Mouse (Mus musculus) macrophage (primary cell): ENCODE measurements around the gene Agtrap. TPM values are rescaled to one million over a fixed set of nuclear protein-coding genes. Genes with fewer than 3 reads are reported as not detected.
"Not testable (repeated sequence)": the region's sequence is repeated elsewhere in the genome, so short reads cannot be mapped to it uniquely, and the experiment has no call there.

Experiments used
- H3K27ac ChIP-seq: fragments of 350-480 bp; formaldehyde crosslinking; 2 replicates; pipeline ENCODE4 v1.9.0; 2021
- H3K36me3 ChIP-seq: fragments of 350-480 bp; formaldehyde crosslinking; 2 replicates; pipeline ENCODE4 v1.9.0; 2021; ENCODE audit errors: inconsistent target
- H3K4me3 ChIP-seq: fragments of 350-480 bp; formaldehyde crosslinking; 2 replicates; pipeline ENCODE4 v1.9.0; 2021; ENCODE audit errors: inconsistent target
- H3K79me2 ChIP-seq: fragments of 350-480 bp; formaldehyde crosslinking; 2 replicates; pipeline ENCODE4 v1.9.0; 2021; ENCODE audit errors: inconsistent target
- WGBS: methylation state at CpG from one replicate; pipeline ENCODE4 v1.1.7; 2026; ENCODE audit warnings: inconsistent platforms; ENCODE audit not compliant: missing documents; 5-methylcytosine and 5-hydroxymethylcytosine counted together
- polyA plus RNA-seq: library from polyadenylated mRNA; stranded (reverse); fragments of 250-400 nt; gene quantifications from 3 replicates; pipeline ENCODE4 v1.2.4, GENCODE M21; 2018; ENCODE audit warnings: inconsistent platforms

Gene Agtrap
- polyA plus RNA-seq, 1 experiment from 2014 or later: 35.9 TPM

DNA sequence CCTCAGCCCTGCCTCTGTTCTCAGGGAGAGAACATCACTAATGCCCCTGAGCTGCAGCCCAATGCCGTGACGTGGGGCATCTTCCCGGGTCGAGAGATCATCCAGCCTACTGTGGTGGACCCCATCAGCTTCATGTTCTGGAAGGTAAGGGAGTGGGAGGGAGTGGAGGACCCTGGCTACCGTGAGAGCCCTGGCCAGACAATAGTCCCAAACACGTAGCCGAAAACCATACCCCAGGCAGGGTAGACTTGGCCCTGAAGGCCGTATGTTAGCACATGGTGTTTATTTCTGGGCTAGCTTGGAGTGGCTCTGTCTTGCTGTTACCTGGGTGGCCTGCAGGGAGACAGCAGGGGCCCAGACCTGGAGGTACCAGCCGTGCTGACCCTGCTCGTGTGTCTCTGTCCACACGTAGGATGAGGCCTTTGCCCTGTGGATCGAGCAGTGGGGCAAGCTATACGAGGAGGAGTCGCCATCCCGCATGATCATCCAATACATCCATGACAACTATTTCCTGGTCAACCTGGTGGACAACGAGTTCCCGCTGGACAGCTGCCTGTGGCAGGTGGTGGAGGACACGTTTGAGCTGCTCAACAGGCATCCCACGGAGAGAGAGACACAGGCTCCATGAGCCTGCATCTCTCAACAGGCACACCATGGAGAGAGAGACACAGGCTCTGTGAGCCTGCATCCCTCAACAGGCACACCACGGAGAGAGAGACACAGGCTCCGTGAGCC lies 32.7 kb downstream of the Agtrap start:
- WGBS: 93% methylated on average over 19 of the region's 21 CpGs
- Histone ChIP-seq H3K36me3 (peaks cover 84% of the 10 kb centered on the region), H3K79me2 (peaks cover 12% of the 10 kb centered on the region; the same call in 1 of the 2 replicates), H3K4me3 (no peak overlapping the region), H3K27ac (no peak overlapping the region)

DNA sequence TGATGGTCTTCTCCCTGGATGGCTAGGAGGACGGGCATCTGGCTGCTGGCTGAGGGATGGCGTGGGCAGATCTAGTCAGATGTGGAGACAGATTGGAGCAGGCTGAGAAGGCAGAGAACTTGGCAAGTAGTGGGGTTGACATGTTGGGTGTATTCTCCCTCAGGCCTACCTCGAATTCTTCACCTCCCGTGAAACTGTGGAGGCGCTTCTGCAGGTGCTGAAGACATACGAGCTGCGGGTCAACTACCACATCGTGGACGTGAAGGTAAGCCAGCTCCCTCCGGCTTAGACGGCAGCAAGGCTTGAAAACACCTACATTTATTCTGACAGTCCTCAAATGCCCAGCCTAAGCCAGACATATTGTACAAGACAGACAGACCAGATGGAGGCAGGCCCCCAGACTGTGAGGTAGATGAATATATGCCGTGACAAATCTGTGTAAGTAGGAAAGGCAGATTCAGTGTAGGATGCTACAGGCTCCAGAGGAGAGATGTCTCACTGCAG lies 34.4 kb downstream of the Agtrap start:
- no peak overlapping the region for H3K27ac ChIP-seq

GRCm38 (mm10) chr4:148052976-148053375 lies 34.9 kb downstream of the Agtrap start:
- H3K27ac ChIP-seq: no peak overlapping the region
- 100% methylated on average over 2 of the region's 2 CpGs for WGBS
- H3K4me3 ChIP-seq: no peak overlapping the region
- H3K36me3 ChIP-seq: peaks cover 100% of the 10 kb centered on the region
- peaks cover 33% of the 10 kb centered on the region; the same call in 1 of the 2 replicates for H3K79me2 ChIP-seq

More for the DNA sequence above, 34.4 kb downstream of the Agtrap start:
- Histone ChIP-seq H3K4me3 (no peak overlapping the region), H3K79me2 (peaks cover 29% of the 10 kb centered on the region; the same call in 1 of the 2 replicates), H3K36me3 (peaks cover 100% of the 10 kb centered on the region)
- WGBS: 97% methylated on average over 12 of the region's 12 CpGs

- Histone ChIP-seq H3K79me2 (peaks cover 44% of the 10 kb centered on the region; the same call in 1 of the 2 replicates), H3K36me3 (peaks cover 99% of the 10 kb centered on the region), H3K27ac (no peak overlapping the region), H3K4me3 (no peak overlapping the region)
- WGBS: 96% methylated on average over 11 of the region's 11 CpGs
These were observed 35.9 kb downstream of the Agtrap start for GRCm38 (mm10) chr4:148051886-148052285.

GRCm38 (mm10) chr4:148051046-148051776 lies 36.6 kb downstream of the Agtrap start:
- H3K36me3 ChIP-seq: peaks cover 99% of the 10 kb centered on the region
- WGBS: 94% methylated on average over 13 of the region's 13 CpGs
- no peak overlapping the region for H3K27ac ChIP-seq
- H3K79me2 ChIP-seq: peaks cover 51% of the 10 kb centered on the region
- no peak overlapping the region for H3K4me3 ChIP-seq

GRCm38 (mm10) chr4:148050396-148050914 lies 37.4 kb downstream of the Agtrap start:
- 96% methylated on average over 3 of the region's 3 CpGs for WGBS
- H3K36me3 ChIP-seq: peaks cover 97% of the 10 kb centered on the region

DNA sequence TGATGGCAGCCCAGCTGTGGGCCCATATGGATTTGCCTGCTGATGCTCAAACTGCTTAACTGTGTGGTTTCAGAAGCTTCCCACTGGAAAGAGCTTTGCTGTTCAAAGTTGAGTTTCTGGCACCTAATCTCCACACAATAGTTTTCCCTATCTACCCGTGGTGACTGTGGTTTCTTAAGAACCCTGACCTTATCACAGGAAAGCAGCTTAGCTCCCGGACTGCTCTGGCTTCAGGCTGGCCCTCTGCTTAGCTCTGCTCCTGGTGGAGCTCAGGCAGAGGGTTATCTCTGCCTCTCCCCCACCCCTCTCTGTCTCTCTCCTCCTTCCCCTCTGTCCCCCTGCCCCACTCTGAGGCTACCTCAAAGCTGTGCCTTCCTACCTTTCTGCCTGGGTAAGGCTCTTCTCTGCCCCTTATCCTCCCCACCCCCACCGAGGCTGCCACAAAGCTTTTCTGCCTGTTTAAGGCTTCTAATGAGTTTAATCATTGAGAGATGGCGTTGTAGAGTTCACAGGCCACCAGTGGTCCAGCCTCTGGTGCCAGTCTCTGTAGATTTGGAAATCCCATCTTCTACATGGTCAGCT lies 41.3 kb downstream of the Agtrap start:
- 64% methylated on average over 4 of the region's 4 CpGs for WGBS
- H3K36me3 ChIP-seq: peaks cover 58% of the 10 kb centered on the region
- no peak overlapping the region for H3K4me3 ChIP-seq
- peaks cover 97% of the 10 kb centered on the region for H3K79me2 ChIP-seq
- no peak overlapping the region for H3K27ac ChIP-seq

More at GRCm38 (mm10) chr4:148050396-148050914, 37.4 kb downstream of the Agtrap start:
- H3K4me3 ChIP-seq, H3K27ac ChIP-seq: not testable (repeated sequence)
- H3K79me2 ChIP-seq: peaks cover 59% of the 10 kb centered on the region

GRCm38 (mm10) chr4:148044113-148044512 lies 43.7 kb downstream of the Agtrap start:
- Histone ChIP-seq H3K27ac (peak overlapping the region; percentile 59), H3K36me3 (peaks cover 34% of the 10 kb centered on the region), H3K4me3 (no peak overlapping the region), H3K79me2 (peaks cover 99% of the 10 kb centered on the region)
- 84% methylated on average over 2 of the region's 2 CpGs for WGBS

GRCm38 (mm10) chr4:148043327-148043726 lies 44.5 kb downstream of the Agtrap start:
- Histone ChIP-seq H3K4me3 (peak overlapping the region; percentile 78; the same call in 1 of the 2 replicates), H3K79me2 (peaks cover 93% of the 10 kb centered on the region), H3K36me3 (peaks cover 26% of the 10 kb centered on the region), H3K27ac (0 out of 2 replicates have a peak overlapping the region, but pooled peaks have one; percentile 89)
- WGBS: 95% methylated on average over 5 of the region's 8 CpGs

DNA sequence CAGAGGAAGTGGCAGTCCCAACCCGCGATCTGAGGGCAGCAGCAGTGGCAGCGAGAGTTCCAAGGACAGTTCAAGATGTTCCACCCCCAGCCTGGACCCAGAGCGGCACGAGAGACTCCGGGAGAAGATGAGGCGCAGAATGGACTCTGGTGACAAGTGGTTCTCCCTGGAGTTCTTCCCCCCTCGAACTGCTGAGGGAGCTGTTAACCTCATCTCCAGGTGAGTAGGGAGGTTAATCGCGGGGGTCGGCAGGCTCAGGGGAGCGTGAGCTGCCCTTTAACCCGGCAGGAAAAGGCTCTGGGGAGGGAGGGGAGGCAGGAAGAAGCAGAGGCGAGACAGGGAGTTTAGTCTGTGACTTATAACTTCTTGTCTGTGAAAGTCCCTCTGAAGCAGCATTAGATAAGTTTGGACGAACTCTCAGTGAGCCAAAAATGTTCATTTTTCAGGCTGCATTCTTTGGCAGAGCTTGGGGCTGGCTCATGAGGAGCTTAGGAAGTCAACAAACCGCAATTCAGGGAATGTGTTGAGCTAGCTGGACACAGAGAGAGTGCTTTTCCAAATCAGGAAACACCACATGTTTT lies 46.1 kb downstream of the Agtrap start:
- H3K79me2 ChIP-seq: peaks cover 92% of the 10 kb centered on the region
- peaks cover 11% of the 10 kb centered on the region; the same call in 1 of the 2 replicates for H3K36me3 ChIP-seq
- peak overlapping the region; percentile 89 for H3K27ac ChIP-seq
- H3K4me3 ChIP-seq: peak overlapping the region; percentile 78
- whole genome bisulfite sequencing: 8% methylated on average over 16 of the region's 16 CpGs

DNA sequence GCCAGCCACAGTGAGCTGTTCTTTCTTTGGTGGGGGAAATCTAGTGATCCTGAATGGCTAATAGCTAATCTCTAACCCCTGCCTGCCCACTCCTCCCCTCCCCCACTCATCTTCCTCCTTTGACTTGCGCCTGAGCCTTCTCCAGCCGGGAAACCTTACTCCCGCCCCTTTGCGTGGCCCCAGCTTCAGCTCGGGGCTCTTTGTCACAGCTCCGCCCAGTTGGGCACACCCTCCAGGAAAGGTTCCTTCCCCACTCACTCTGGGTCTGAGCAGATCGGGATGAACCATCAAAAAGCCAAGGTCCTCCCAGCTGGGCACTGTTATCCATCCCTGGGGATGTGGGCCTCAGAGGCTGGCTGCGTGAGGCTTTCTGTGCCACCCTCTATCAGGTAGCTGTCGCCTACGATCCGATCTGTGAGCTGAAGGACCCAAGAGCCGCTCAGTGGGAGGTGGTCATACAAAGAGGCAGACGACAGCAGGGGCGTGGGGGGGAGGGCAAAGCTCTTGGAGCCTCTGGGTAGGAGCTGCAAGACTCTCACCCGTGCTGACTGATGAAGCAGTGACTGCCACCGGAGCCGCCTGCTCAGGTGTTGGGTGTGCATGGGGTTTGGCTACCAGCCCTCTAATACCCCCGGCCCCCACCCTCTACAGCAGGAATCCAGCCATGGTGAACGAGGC lies 46.8 kb downstream of the Agtrap start:
- WGBS: 2% methylated on average over 19 of the region's 19 CpGs
- Histone ChIP-seq H3K36me3 (peaks cover 5% of the 10 kb centered on the region; the same call in 1 of the 2 replicates), H3K4me3 (peak overlapping the region; percentile 78), H3K27ac (peak overlapping the region; percentile 89), H3K79me2 (peaks cover 92% of the 10 kb centered on the region)

DNA sequence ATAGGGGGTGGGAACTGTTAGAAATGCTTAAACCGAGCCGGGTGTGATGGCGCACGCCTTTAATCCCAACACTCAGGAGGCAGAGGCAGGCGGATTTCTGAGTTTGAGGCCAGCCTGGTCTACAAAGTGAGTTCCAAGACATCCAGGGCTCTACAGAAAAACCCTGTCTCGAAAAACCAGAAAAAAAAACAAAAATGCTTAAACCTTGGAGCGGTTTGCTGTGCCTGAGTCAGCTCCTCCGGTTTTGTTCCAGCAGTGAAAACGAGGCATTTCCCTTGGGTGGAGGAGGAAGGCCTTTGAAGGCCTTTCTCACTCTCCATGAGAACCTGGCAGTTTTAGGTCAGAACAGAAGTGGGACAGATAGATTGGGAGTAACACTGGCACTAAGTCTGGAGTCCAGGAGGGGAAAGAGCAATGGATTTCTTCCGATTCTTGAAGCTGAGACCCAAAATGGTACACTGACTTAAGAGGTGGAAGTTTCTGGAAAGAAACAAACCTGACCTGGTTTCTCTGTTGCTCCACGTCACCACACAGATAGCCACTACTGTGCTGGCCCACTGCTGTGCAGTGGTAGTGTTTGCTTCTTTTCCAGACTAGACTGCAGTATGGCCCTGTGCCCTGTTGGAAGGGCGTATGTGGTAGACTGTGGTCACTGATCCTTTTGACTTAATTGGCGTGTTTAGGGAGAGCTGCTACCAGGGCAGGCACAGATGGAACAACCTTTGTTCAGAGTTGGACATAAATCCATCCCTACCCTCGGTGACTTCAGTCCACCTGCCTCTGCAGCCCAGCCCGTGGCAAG lies 47.6 kb downstream of the Agtrap start:
- no peaks in the 10 kb centered on the region; the same call in 1 of the 2 replicates for H3K36me3 ChIP-seq
- peak overlapping the region; percentile 78 for H3K4me3 ChIP-seq
- H3K27ac ChIP-seq: peak overlapping the region; percentile 89
- 77% methylated on average over 15 of the region's 15 CpGs for WGBS
- peaks cover 90% of the 10 kb centered on the region for H3K79me2 ChIP-seq
